Mouse (Mus musculus) liver, embryonic 14.5 days (tissue): Measurements from ENCODE around the gene Trim2. TPM values are rescaled to one million over a fixed set of nuclear protein-coding genes. Genes with fewer than 3 reads are reported as not detected.

Experiments
- ATAC-seq: fragments of 200-750 bp; cut with Nextera tagmentation; 2 replicates; pipeline ENCODE4 v1.8.0; 2017; ENCODE audit warnings: moderate number of reproducible peaks, mild to moderate bottlenecking, moderate library complexity; ENCODE audit not compliant: insufficient read depth
- DNase-seq, 3 experiments: peaks; one replicate each; pipeline ENCODE4 v3.0.0-alpha.2; 2012 to 2013; ENCODE audit warnings: low read depth in 3 of 3, low spot score in 3 of 3
- H3K27ac ChIP-seq: fragments of 300-500 bp; sonication (generic); 2 replicates; pipeline ENCODE4 v1.5.1; 2014; ENCODE audit warnings: moderate library complexity, mild to moderate bottlenecking, control low read depth, inconsistent platforms
- H3K27me3 ChIP-seq: fragments of 300-500 bp; sonication (generic); 2 replicates; pipeline ENCODE4 v1.6.1; 2014; ENCODE audit warnings: mild to moderate bottlenecking, low read length, moderate library complexity; ENCODE audit not compliant: control insufficient read depth, insufficient read depth
- H3K36me3 ChIP-seq: fragments of 300-500 bp; sonication (generic); replicated peaks from 2 replicates; pipeline ENCODE4 v1.6.1; 2014; ENCODE audit warnings: low read depth; ENCODE audit not compliant: control insufficient read depth, insufficient read depth
- H3K4me1 ChIP-seq, 2 experiments: fragments of 200-500 bp in 1 of 2; fragments of 300-500 bp in 1 of 2; sonication (generic) in 1 of 2; replicated peaks; 2 replicates each; pipeline ENCODE4 v1.6.1; 2012 to 2014; ENCODE audit warnings: antibody characterized with exemption in 1 of 2, inconsistent platforms in 1 of 2, low read length in 1 of 2; ENCODE audit not compliant: control insufficient read depth in 2 of 2, insufficient read depth in 2 of 2
- H3K4me2 ChIP-seq: fragments of 300-500 bp; sonication (generic); 2 replicates; pipeline ENCODE4 v1.6.1; 2014; ENCODE audit warnings: low read depth, mild to moderate bottlenecking, control low read depth, moderate library complexity
- H3K4me3 ChIP-seq, 2 experiments: fragments of 200-500 bp in 1 of 2; fragments of 300-500 bp in 1 of 2; sonication (generic) in 1 of 2; 2 replicates each; pipeline ENCODE4 v1.5.1; 2012 to 2014; ENCODE audit warnings: low read depth in 2 of 2, low read length in 2 of 2, mild to moderate bottlenecking in 2 of 2, control low read depth in 1 of 2, inconsistent platforms in 1 of 2, moderate library complexity in 1 of 2; ENCODE audit not compliant: insufficient read depth in 1 of 2
- H3K9ac ChIP-seq: fragments of 300-500 bp; sonication (generic); replicated peaks from 2 replicates; pipeline ENCODE4 v1.6.1; 2014; ENCODE audit warnings: mild to moderate bottlenecking, control low read depth, moderate library complexity
- H3K9me3 ChIP-seq: fragments of 300-500 bp; sonication (generic); 2 replicates; pipeline ENCODE4 v1.6.1; 2016; ENCODE audit warnings: low read length, mixed read lengths; ENCODE audit not compliant: control insufficient read depth
- CTCF ChIP-seq: IDR thresholded peaks from 2 replicates; pipeline ENCODE4 v1.5.1; 2016; ENCODE audit warnings: antibody characterized with exemption, low read depth, control low read depth
- EP300 ChIP-seq: IDR thresholded peaks from 2 replicates; pipeline ENCODE4 v1.6.1; 2016; ENCODE audit warnings: antibody characterized with exemption, low read depth
- WGBS: fragments of 180-500 bp; shearing (Covaris S2); extraction: QIAGEN DNeasy Blood & Tissue Kit; methylation state at CpG from one replicate; pipeline ENCODE4 v1.1.7; 2014; ENCODE audit not compliant: insufficient replicate concordance; 5-methylcytosine and 5-hydroxymethylcytosine counted together
- polyA plus RNA-seq, 2 experiments: library from polyadenylated mRNA; depleted of rRNA in 1 of 2; stranded (reverse) in 1 of 2; unstranded in 1 of 2; fragments of >200 nt; fragmentation: Nextera tagmentation in 1 of 2; extraction: Ambion mirVana in 1 of 2; gene quantifications; 2 replicates each; pipeline versions ENCODE4 v1.2.1 to v1.2.3; 2012 to 2014

Gene Trim2
- polyA plus RNA-seq, 2 experiments = 2.5 to 3.5 TPM

DNA sequence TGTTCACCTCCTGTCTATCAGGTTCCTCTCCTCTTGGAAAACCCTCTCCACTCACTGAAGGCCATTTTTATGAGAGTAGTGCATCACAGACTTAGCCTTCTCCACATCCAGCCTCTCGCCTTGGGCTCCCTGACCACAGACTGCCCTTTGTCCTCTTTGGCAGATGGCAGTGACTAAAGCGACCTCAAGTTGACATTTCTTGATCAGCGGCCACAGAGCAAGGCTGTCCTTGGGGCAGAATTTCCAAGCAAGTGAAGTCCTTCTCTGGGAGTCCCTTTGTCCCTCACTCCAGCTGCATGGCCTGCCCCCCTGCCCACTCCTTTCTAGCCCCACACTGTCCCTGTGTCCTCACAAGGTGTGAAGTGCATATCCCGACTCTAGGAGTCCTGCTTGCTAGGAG is 40.7 kb upstream of the Trim2 start:
- H3K4me3 ChIP-seq = no peak overlapping the region
- WGBS = 48% methylated on average over 4 of the region's 4 CpGs
- H3K4me1 ChIP-seq = peaks cover 19 to 36% of the 10 kb centered on the region in 2 experiments
- no peak for DNase-seq
- no peak for TF ChIP-seq CTCF
- no peak for TF ChIP-seq EP300
- ATAC-seq = no peak
- H3K36me3 ChIP-seq = no peaks in the 10 kb centered on the region
- no peaks in the 10 kb centered on the region for H3K9me3 ChIP-seq
- no peak overlapping the region for H3K27ac ChIP-seq
- H3K4me2 ChIP-seq = no peak overlapping the region
- H3K9ac ChIP-seq = no peak overlapping the region
- peaks cover 22% of the 10 kb centered on the region for H3K27me3 ChIP-seq

- Histone ChIP-seq H3K36me3 (no peaks in the 10 kb centered on the region), H3K27me3 (peaks cover 22% of the 10 kb centered on the region), H3K4me2 (no peak overlapping the region), H3K4me1 (peaks cover 15 to 34% of the 10 kb centered on the region in 2 experiments), H3K9ac (no peak overlapping the region), H3K27ac (no peak overlapping the region), H3K9me3 (no peaks in the 10 kb centered on the region), H3K4me3 (no peak overlapping the region)
- WGBS = 30% methylated on average over 10 of the region's 10 CpGs
- no peak for ATAC-seq
- TF ChIP-seq CTCF (no peak), EP300 (no peak)
- no peak for DNase-seq
Observed at GRCm38 (mm10) chr3:84346456-84347150, 39.9 kb upstream of the Trim2 start.

DNA sequence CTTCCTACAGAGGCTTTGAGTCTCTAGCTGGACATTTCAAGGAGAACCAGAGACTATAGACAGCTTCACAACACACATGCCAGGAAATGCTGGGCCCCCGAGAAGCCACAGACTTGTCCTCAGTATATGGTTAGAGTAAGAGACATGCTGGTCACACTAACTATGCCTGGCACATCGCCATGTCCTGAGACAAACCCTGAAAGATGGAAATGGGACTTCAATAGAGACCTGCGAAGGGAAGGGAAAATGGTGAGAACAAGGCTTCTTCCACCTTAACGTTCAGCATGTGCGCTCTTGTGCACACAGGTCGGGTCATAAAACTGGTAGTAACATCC is 38.9 kb upstream of the Trim2 start:
- Histone ChIP-seq H3K4me3 (no peak overlapping the region), H3K4me1 (peaks cover 11 to 29% of the 10 kb centered on the region in 2 experiments), H3K4me2 (peak overlapping the region; percentile 60), H3K9me3 (no peaks in the 10 kb centered on the region), H3K27ac (no peak overlapping the region), H3K9ac (no peak overlapping the region), H3K27me3 (peaks cover 22% of the 10 kb centered on the region), H3K36me3 (no peaks in the 10 kb centered on the region)
- no peak for DNase-seq
- ATAC-seq = no peak
- 17% methylated on average over 6 of the region's 6 CpGs for WGBS
- TF ChIP-seq EP300 (no peak), CTCF (no peak)

- Histone ChIP-seq H3K4me2 (peak overlapping the region; percentile 60), H3K4me3 (peak overlapping the region; percentile 18 to 52), H3K9ac (no peak overlapping the region), H3K4me1 (peaks cover 4 to 23% of the 10 kb centered on the region in 2 experiments), H3K9me3 (no peaks in the 10 kb centered on the region), H3K27me3 (peaks cover 22% of the 10 kb centered on the region), H3K36me3 (no peaks in the 10 kb centered on the region), H3K27ac (no peak overlapping the region)
- WGBS = 7% methylated on average over 28 of the region's 28 CpGs
- ATAC-seq (peak; percentile 61), DNase-seq (peak; percentile 55 to 58 (median 57))
- TF ChIP-seq CTCF (peak; percentile 94), EP300 (no peak)
Observed at GRCm38 (mm10) chr3:84344725-84345645, 38.3 kb upstream of the Trim2 start.

DNA sequence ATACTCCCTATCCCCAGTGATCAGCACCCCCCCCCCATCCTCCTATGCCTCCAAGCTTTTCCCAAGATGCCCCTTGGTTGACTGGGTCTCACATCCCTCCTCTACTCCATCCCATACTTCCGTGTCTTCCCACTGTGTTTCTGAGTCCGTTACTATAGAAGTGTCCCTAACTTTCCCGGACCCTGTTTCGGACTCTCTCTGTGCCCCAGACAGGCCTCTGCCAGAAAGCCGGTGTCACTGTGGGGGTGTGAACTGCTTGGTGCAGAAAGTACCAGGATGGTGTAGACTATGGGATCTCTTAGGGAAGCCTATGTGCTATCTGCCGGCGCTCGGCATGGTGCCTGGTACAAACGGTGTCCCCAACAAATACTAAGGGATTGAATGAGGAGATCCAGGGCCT is 36.4 kb upstream of the Trim2 start:
- 88% methylated on average over 9 of the region's 9 CpGs for WGBS
- ATAC-seq = no peak

More for the DNA sequence above, 36.4 kb upstream of the Trim2 start:
- no peaks in the 10 kb centered on the region for H3K9me3 ChIP-seq
- H3K9ac ChIP-seq = no peak overlapping the region
- peaks cover 0 to 8% of the 10 kb centered on the region in 2 experiments; a peak in 2 of 4 replicates for H3K4me1 ChIP-seq
- DNase-seq = no peak
- peaks cover 17% of the 10 kb centered on the region for H3K27me3 ChIP-seq
- no peak overlapping the region for H3K27ac ChIP-seq
- no peaks in the 10 kb centered on the region for H3K36me3 ChIP-seq
- H3K4me3 ChIP-seq = no peak overlapping the region
- TF ChIP-seq CTCF (no peak), EP300 (no peak)
- H3K4me2 ChIP-seq = no peak overlapping the region
